Mouse (Mus musculus): Measurements from ENCODE around the gene Ube2ql1. TPM values are rescaled to one million over a fixed set of nuclear protein-coding genes. Genes with fewer than 3 reads are reported as not detected.

The Ube2ql1 gene
- total RNA-seq (2014; fragmentation: Nextera tagmentation) (not detected in 2 replicates), total RNA-seq (2017) (0.16 TPM in 1 of 2 replicates, not detected in the other), polyA plus RNA-seq (2012) (not detected in 2 replicates)

DNA sequence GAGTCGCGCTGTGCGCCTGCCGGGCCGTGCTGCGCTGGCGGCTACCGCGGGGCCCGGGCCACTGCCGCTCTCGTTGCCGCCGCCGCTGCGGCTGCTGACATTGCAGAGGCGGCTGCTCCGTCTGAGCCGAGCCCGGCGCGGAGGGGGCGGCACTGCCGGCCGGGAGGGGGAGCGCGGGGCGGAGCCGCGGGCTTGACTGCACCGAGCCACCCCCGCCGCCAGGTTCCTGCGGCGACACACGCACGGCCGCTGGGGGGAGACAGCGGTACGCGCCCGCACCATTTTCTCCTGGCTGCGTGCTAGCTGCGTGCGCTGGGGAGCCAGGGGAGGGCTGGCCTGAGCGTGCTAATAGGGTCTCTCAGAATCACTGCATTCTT, at the start of gene Ube2ql1:
Gene Ube2ql1 (minus strand): TSS at position 131 of the 377 bp plus-strand sequence.
- H3K4me3 ChIP-seq (ENCODE audit: low read depth, low read length): no peak within 1 kb of the TSS; the same call in 1 of the 2 replicates
- TF ChIP-seq GATA2 (IDR thresholded peaks at IDR 0.05; ENCODE audit: borderline replicate concordance, low read depth, low read length): no peak
- TF ChIP-seq GATA1 (IDR thresholded peaks at IDR 0.05; ENCODE audit: borderline replicate concordance, low read length): no peak
- no peak for TF ChIP-seq CTCF (IDR thresholded peaks at IDR 0.05; ENCODE audit: low read depth, low read length)
- TF ChIP-seq POLR2AphosphoS5 (IDR thresholded peaks at IDR 0.05; ENCODE audit: insufficient replicate concordance, low read depth, low read length): no peak
- TF ChIP-seq TAL1 (conservative IDR thresholded peaks at IDR 0.05; ENCODE audit: low read depth, low read length): no peak
- H3K36me3 ChIP-seq (replicated peaks): no peaks in the 10 kb centered on the region
- ATAC-seq (ENCODE audit: extremely low read depth, insufficient number of reproducible peaks, low FRiP score, poor library complexity, severe bottlenecking) (no peak), DNase-seq (ENCODE audit: low spot score) (no peak)
- no peaks in the 10 kb centered on the region; the same call in 1 of the 2 replicates for H3K27me3 ChIP-seq (ENCODE audit: insufficient read depth, low read length)
- no peaks in the 10 kb centered on the region for H3K4me1 ChIP-seq (ENCODE audit: insufficient read depth, low read depth, low read length)
- peaks cover 57% of the 10 kb centered on the region for H3K9me3 ChIP-seq (replicated peaks)

- Histone ChIP-seq H3K4me1 (ENCODE audit: insufficient read depth, low read depth, low read length) (no peaks in the 10 kb centered on the region), H3K4me3 (ENCODE audit: low read depth, low read length) (no peak overlapping the region), H3K27me3 (ENCODE audit: insufficient read depth, low read length) (no peaks in the 10 kb centered on the region), H3K9me3 (replicated peaks) (0 out of 2 replicates have a peak, but pooled peaks cover 2% of the 10 kb centered on the region), H3K36me3 (replicated peaks) (no peaks in the 10 kb centered on the region)
- DNase-seq (ENCODE audit: low spot score) (no peak), ATAC-seq (ENCODE audit: extremely low read depth, insufficient number of reproducible peaks, low FRiP score, poor library complexity, severe bottlenecking) (no peak)
- TF ChIP-seq TAL1 (conservative IDR thresholded peaks at IDR 0.05; ENCODE audit: low read depth, low read length) (no peak), CTCF (IDR thresholded peaks at IDR 0.05; ENCODE audit: low read depth, low read length) (no peak), POLR2AphosphoS5 (IDR thresholded peaks at IDR 0.05; ENCODE audit: insufficient replicate concordance, low read depth, low read length) (no peak), GATA2 (IDR thresholded peaks at IDR 0.05; ENCODE audit: borderline replicate concordance, low read depth, low read length) (no peak), GATA1 (IDR thresholded peaks at IDR 0.05; ENCODE audit: borderline replicate concordance, low read length) (no peak)
Observed at GRCm38 (mm10) chr13:69788704-69789103, 49.0 kb upstream of the Ube2ql1 start.

DNA sequence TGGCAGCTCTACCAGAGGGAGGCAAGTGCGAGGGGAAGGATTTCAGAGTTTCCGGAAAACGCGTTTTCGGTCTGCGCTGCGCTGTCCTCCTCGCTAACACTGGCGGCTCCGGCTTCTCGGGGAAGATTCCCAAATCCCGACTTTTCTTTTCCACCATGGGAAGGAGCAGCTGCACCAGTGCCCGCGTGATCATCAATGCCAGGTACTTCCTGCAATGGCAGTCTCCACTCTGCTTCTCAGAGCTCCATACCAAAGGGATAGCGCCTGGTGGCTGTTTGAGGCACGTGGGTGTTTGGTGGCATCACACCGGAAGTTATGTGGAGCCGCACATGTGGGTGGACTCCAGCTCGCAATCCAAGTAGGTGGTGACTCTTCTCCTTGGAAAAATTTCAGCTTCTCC, 38.5 kb upstream of the Ube2ql1 start:
- Histone ChIP-seq H3K9me3 (replicated peaks) (peaks cover 10% of the 10 kb centered on the region), H3K36me3 (replicated peaks) (no peaks in the 10 kb centered on the region), H3K4me3 (ENCODE audit: low read depth, low read length) (no peak overlapping the region), H3K27me3 (ENCODE audit: insufficient read depth, low read length) (no peaks in the 10 kb centered on the region), H3K4me1 (ENCODE audit: insufficient read depth, low read depth, low read length) (no peaks in the 10 kb centered on the region)
- no peak for ATAC-seq (ENCODE audit: extremely low read depth, insufficient number of reproducible peaks, low FRiP score, poor library complexity, severe bottlenecking)
- DNase-seq (ENCODE audit: low spot score): no peak
- no peak for TF ChIP-seq CTCF (IDR thresholded peaks at IDR 0.05; ENCODE audit: low read depth, low read length)
- TF ChIP-seq GATA1 (IDR thresholded peaks at IDR 0.05; ENCODE audit: borderline replicate concordance, low read length): no peak
- TF ChIP-seq GATA2 (IDR thresholded peaks at IDR 0.05; ENCODE audit: borderline replicate concordance, low read depth, low read length): no peak

- H3K9me3 ChIP-seq (replicated peaks): peaks cover 40% of the 10 kb centered on the region
- no peaks in the 10 kb centered on the region for H3K27me3 ChIP-seq (ENCODE audit: insufficient read depth, low read length)
- DNase-seq (ENCODE audit: low spot score) (no peak), ATAC-seq (ENCODE audit: extremely low read depth, insufficient number of reproducible peaks, low FRiP score, poor library complexity, severe bottlenecking) (no peak)
- H3K4me3 ChIP-seq (ENCODE audit: low read depth, low read length): no peak overlapping the region
- TF ChIP-seq GATA1 (IDR thresholded peaks at IDR 0.05; ENCODE audit: borderline replicate concordance, low read length): no peak
- no peak for TF ChIP-seq CTCF (IDR thresholded peaks at IDR 0.05; ENCODE audit: low read depth, low read length)
- no peak for TF ChIP-seq GATA2 (IDR thresholded peaks at IDR 0.05; ENCODE audit: borderline replicate concordance, low read depth, low read length)
- TF ChIP-seq TAL1 (conservative IDR thresholded peaks at IDR 0.05; ENCODE audit: low read depth, low read length): no peak
- no peak for TF ChIP-seq POLR2AphosphoS5 (IDR thresholded peaks at IDR 0.05; ENCODE audit: insufficient replicate concordance, low read depth, low read length)
- H3K36me3 ChIP-seq (replicated peaks): no peaks in the 10 kb centered on the region
- no peaks in the 10 kb centered on the region for H3K4me1 ChIP-seq (ENCODE audit: insufficient read depth, low read depth, low read length)
Observed at GRCm38 (mm10) chr13:69772358-69772757, 32.7 kb upstream of the Ube2ql1 start.

- peaks cover 41% of the 10 kb centered on the region for H3K9me3 ChIP-seq (replicated peaks)
- ATAC-seq (ENCODE audit: extremely low read depth, insufficient number of reproducible peaks, low FRiP score, poor library complexity, severe bottlenecking) (no peak), DNase-seq (ENCODE audit: low spot score) (no peak)
- no peaks in the 10 kb centered on the region for H3K4me1 ChIP-seq (ENCODE audit: insufficient read depth, low read depth, low read length)
- TF ChIP-seq POLR2AphosphoS5 (IDR thresholded peaks at IDR 0.05; ENCODE audit: insufficient replicate concordance, low read depth, low read length): no peak
- no peak for TF ChIP-seq GATA1 (IDR thresholded peaks at IDR 0.05; ENCODE audit: borderline replicate concordance, low read length)
- no peak for TF ChIP-seq TAL1 (conservative IDR thresholded peaks at IDR 0.05; ENCODE audit: low read depth, low read length)
- no peak for TF ChIP-seq GATA2 (IDR thresholded peaks at IDR 0.05; ENCODE audit: borderline replicate concordance, low read depth, low read length)
- no peak overlapping the region for H3K4me3 ChIP-seq (ENCODE audit: low read depth, low read length)
- H3K27me3 ChIP-seq (ENCODE audit: insufficient read depth, low read length): no peaks in the 10 kb centered on the region
- no peaks in the 10 kb centered on the region for H3K36me3 ChIP-seq (replicated peaks)
Observed at GRCm38 (mm10) chr13:69770538-69771456, 31.1 kb upstream of the Ube2ql1 start.

DNA sequence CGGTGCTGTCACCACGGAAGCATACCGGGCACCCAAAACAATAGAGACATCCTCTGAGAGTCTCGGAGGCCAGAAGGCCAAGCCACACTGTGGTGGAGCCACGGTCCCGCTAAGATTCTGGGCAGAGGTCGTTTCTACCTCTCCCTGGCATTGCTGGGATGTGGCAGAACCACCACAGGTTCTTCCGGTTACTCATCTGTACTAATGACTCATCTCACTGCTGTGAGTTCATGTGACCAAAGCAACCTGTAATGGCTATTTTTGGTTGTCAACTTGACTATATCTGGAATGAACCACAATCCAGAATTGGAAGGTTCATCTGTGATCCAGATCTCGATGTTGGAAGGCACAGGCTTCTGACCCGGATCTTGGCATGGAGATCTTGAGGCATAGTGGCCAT, 28.5 kb upstream of the Ube2ql1 start:
- H3K9me3 ChIP-seq (replicated peaks): peaks cover 41% of the 10 kb centered on the region
- no peak overlapping the region for H3K4me3 ChIP-seq (ENCODE audit: low read depth, low read length)
- H3K36me3 ChIP-seq (replicated peaks): no peaks in the 10 kb centered on the region
- ATAC-seq (ENCODE audit: extremely low read depth, insufficient number of reproducible peaks, low FRiP score, poor library complexity, severe bottlenecking) (no peak), DNase-seq (ENCODE audit: low spot score) (no peak)
- no peaks in the 10 kb centered on the region for H3K4me1 ChIP-seq (ENCODE audit: insufficient read depth, low read depth, low read length)
- TF ChIP-seq POLR2AphosphoS5 (IDR thresholded peaks at IDR 0.05; ENCODE audit: insufficient replicate concordance, low read depth, low read length): no peak
- TF ChIP-seq TAL1 (conservative IDR thresholded peaks at IDR 0.05; ENCODE audit: low read depth, low read length): no peak
- TF ChIP-seq CTCF (IDR thresholded peaks at IDR 0.05; ENCODE audit: low read depth, low read length): no peak
- no peak for TF ChIP-seq GATA2 (IDR thresholded peaks at IDR 0.05; ENCODE audit: borderline replicate concordance, low read depth, low read length)
- no peak for TF ChIP-seq GATA1 (IDR thresholded peaks at IDR 0.05; ENCODE audit: borderline replicate concordance, low read length)
- H3K27me3 ChIP-seq (ENCODE audit: insufficient read depth, low read length): no peaks in the 10 kb centered on the region

All from G1E (cell line).